Mouse (Mus musculus): Measurements from ENCODE around the gene 1700013G24Rik. TPM values are rescaled to one million over a fixed set of nuclear protein-coding genes. Genes with fewer than 3 reads are reported as not detected.

The 1700013G24Rik gene
- polyA plus RNA-seq, 1 experiment: not detected

DNA sequence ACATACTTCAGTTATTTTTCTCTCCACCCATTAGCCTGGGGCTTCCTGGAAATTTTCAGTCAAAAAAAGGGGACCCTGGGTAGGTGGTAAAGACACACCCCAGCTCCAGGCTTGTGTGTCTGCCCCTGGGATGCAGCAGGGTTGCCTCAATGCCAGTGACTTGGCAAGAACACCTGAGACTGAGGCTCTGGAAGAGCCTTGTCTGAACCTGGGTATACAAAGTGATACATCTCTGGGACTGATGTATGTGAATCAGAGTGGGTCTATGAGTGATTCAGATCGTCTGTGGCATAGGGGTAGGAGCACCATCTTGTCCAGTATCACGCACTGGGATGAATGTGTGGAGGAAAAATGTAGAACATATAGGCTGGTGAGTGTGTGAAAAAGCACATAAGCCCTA lies 14.4 kb downstream of the 1700013G24Rik start:
- 0 out of 2 replicates have a peak, but pooled peaks cover 3% of the 10 kb centered on the region for H3K4me1 ChIP-seq (ENCODE audit: control insufficient read depth, insufficient read depth, low read length)
- H3K4me3 ChIP-seq (ENCODE audit: insufficient read depth, low read length): no peak overlapping the region
- TF ChIP-seq POLR2A (IDR thresholded peaks at IDR 0.05; ENCODE audit: low read depth, low read length): peak; percentile 34; the same call in 1 of the 2 replicates
- no peak for TF ChIP-seq CTCF (IDR thresholded peaks at IDR 0.05; ENCODE audit: borderline replicate concordance, insufficient read depth, low read length)
- no peak overlapping the region; the same call in 1 of the 2 replicates for H3K27ac ChIP-seq (ENCODE audit: insufficient read depth, low read length)

DNA sequence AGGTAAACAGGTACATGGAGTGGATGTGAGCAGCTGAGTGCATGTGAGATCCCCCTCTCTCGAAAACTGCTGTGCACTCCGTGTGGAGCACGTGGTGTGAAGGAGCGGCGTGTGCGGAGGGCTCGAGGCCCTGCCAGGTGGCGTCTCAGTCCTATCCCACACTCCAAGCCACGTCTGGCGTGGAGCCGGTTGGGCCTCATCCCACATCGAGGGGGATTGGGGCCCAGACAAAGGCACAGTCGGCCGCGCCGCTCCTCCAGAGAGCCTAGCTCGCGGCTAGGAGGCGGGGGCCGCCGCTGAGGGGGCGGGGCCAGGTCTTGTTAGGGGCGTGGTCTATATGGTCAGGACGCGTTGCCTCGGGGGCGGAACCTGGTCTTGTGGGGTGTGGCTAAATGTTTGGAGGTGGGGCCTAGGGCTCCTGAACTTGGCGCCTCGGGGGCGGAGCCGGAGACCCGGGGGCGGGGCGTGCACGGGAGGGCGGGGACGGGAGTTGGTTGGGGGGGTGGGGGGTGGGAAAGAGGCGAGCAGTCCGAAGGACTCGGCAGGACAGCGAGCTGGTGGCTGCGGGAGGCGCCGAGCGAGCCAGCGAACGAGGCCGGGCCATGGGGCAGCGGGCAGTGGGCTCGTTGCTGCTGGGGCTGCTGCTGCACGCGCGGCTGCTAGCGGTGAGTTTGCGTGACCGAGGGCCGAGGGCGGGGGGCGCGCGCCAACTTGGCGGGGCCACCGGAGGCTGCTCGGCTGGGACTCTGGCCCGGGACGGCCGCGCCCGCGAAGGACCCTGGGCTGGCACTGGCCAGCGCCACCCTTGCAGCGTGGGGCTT lies 15.4 kb downstream of the 1700013G24Rik start, which contains the start of gene Hspg2:
Gene Hspg2, plus strand, starts transcription at position 510 of the 821 bp plus-strand sequence.
- H3K27ac ChIP-seq (ENCODE audit: insufficient read depth, low read length): peak within 1 kb of the TSS; percentile 78
- TF ChIP-seq CTCF (IDR thresholded peaks at IDR 0.05; ENCODE audit: borderline replicate concordance, insufficient read depth, low read length) (no peak), POLR2A (IDR thresholded peaks at IDR 0.05; ENCODE audit: low read depth, low read length) (peak; percentile 94)
- 0 out of 2 replicates have a peak, but pooled peaks cover 7% of the 10 kb centered on the region for H3K4me1 ChIP-seq (ENCODE audit: control insufficient read depth, insufficient read depth, low read length)

DNA sequence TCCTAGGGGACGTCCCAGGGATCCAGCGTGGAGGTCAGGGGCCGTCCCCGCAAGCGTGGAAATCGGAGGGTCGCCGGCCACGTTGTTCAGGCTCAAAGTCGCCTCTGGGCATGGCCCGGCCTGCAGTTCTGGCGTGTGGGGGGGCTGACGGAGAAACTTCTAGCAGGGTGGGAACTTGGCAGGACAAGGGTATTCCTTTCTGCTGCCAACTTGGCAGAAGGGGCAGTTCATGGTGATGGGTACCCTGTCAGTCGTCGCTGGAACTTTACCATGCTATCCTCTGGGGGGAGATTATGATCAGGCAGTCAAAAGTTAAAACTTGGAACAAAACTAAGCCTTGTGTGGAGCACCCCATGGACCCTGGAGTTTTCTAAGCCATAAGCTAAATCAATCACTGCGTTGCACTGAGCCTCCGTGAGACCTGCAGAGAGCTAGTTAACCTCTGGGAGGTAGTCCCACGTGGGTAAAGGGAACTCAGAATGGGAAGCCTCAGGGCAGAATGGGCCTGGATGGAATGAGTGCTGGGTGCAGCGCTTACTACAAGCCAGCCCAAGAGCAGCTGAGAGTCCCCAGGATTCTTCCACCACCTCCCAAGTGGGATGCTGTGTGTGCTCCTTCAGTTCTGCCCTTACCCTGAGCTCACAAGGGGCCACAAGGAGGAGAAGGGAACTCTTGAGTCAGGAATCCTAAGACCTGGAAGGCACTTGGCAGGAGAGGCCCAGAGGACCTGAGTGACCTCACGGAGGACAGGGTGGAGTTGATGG lies 16.2 kb downstream of the 1700013G24Rik start:
- peak overlapping the region; percentile 83 for H3K4me3 ChIP-seq (ENCODE audit: insufficient read depth, low read length)
- H3K27ac ChIP-seq (ENCODE audit: insufficient read depth, low read length): peak overlapping the region; percentile 78
- peaks cover 10% of the 10 kb centered on the region; the same call in 1 of the 2 replicates for H3K4me1 ChIP-seq (ENCODE audit: control insufficient read depth, insufficient read depth, low read length)
- TF ChIP-seq CTCF (IDR thresholded peaks at IDR 0.05; ENCODE audit: borderline replicate concordance, insufficient read depth, low read length): no peak
- TF ChIP-seq POLR2A (IDR thresholded peaks at IDR 0.05; ENCODE audit: low read depth, low read length): no peak

More for the DNA sequence above, 15.4 kb downstream of the 1700013G24Rik start, which contains the start of gene Hspg2:
- peak within 1 kb of the TSS; percentile 83 for H3K4me3 ChIP-seq (ENCODE audit: insufficient read depth, low read length)

DNA sequence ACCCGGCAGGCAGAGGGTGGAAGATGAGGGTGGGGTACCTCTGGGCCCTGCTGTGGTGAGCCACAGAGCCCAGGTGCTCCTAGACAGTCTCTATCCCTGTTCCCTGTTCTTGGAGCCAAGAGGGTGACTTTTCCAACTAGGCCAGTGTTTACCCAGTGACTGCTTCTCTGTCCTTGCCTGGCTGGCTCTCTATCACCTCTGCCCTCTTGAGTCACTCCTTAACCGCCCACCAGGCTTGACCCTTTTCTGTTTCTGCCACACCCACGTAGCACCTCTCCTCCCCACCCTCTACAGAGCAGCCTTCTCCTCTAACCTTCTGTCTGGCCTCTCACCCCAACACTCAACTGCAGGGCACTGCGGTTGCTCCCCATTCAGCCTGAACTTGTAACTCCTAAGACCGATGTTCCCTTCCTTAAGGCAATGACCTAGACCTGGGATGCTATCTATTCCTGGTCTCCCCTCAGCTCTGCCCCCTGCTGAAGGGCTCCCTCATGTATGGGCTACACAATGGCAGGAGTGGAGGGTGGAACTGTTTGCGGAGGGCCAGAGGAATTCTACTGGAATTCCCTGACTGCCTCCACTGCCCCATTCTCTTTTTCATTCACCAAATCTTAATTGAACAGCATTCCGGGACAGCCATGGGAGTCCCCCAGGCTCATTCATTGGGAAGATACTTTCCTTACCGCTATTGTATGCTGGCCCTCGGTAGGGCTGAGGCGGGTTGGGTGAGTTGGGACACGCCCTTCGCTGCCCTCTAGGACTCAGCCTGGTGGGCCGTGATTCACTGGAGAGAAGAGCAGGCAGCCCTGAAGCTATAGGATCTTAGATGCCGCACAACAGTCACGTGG lies 17.0 kb downstream of the 1700013G24Rik start:
- Histone ChIP-seq H3K27ac (ENCODE audit: insufficient read depth, low read length) (peak overlapping the region; percentile 78), H3K4me3 (ENCODE audit: insufficient read depth, low read length) (peak overlapping the region; percentile 83), H3K4me1 (ENCODE audit: control insufficient read depth, insufficient read depth, low read length) (peaks cover 13% of the 10 kb centered on the region; the same call in 1 of the 2 replicates)
- TF ChIP-seq CTCF (IDR thresholded peaks at IDR 0.05; ENCODE audit: borderline replicate concordance, insufficient read depth, low read length): no peak
- peak; percentile 34; the same call in 1 of the 2 replicates for TF ChIP-seq POLR2A (IDR thresholded peaks at IDR 0.05; ENCODE audit: low read depth, low read length)

DNA sequence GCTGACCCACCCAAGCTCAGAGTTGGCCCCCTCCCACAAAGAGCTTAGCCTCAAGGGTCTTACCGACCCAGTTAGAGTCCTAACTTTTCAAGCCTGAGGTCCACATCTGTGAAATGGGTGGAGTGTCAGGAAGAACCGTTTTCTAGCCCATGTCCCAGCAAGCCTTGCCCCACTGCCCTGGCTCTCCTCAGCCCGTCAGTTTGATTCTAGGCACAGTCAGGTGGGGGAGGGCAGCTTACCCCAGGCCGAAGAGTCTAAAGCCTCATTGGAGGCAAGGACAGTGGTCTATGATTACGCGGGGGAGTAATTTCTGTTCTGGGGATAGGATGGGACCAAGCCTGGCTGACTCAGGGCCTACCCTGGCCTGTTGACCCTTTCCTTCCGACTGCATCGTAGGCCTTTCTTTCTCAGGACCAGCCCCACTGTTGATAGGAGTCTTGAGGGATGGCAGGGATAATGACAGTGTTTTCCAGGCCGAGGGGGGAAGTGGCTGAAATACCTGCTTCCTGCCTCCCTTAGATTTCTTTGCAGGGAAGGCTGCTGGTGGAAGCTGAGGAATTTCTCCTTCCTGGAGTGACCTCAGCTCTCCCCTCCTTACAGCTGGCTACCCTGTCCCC lies 17.7 kb downstream of the 1700013G24Rik start:
- Histone ChIP-seq H3K4me3 (ENCODE audit: insufficient read depth, low read length) (peak overlapping the region; percentile 83), H3K4me1 (ENCODE audit: control insufficient read depth, insufficient read depth, low read length) (peaks cover 14% of the 10 kb centered on the region; the same call in 1 of the 2 replicates), H3K27ac (ENCODE audit: insufficient read depth, low read length) (peak overlapping the region; percentile 78)
- TF ChIP-seq POLR2A (IDR thresholded peaks at IDR 0.05; ENCODE audit: low read depth, low read length): 0 out of 2 replicates have a peak, but pooled peaks have one; percentile 8
- no peak for TF ChIP-seq CTCF (IDR thresholded peaks at IDR 0.05; ENCODE audit: borderline replicate concordance, insufficient read depth, low read length)

DNA sequence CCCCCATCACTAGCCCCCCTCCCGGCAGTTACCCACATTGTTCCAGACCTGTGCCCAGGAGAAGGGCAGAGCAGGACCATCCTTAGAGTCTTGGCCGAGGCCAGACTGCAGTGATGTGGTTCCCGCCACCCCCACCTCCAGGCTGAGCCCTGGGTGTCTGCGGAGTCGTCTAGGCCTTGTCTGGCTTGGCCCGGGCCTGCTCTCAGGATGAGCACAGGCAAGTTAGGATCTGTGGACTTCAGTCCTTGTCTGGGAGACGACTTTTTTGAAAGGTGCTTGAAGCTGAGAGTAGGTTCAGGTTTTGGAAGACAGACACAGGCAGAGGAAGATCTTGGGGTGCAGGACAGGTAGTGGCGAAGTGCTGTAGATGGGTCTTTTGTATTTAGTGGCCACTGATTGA lies 18.2 kb downstream of the 1700013G24Rik start:
- H3K27ac ChIP-seq (ENCODE audit: insufficient read depth, low read length): peak overlapping the region; percentile 78
- H3K4me1 ChIP-seq (ENCODE audit: control insufficient read depth, insufficient read depth, low read length): peaks cover 17% of the 10 kb centered on the region; the same call in 1 of the 2 replicates
- peak overlapping the region; percentile 83 for H3K4me3 ChIP-seq (ENCODE audit: insufficient read depth, low read length)
- TF ChIP-seq CTCF (IDR thresholded peaks at IDR 0.05; ENCODE audit: borderline replicate concordance, insufficient read depth, low read length) (no peak), POLR2A (IDR thresholded peaks at IDR 0.05; ENCODE audit: low read depth, low read length) (no peak)

DNA sequence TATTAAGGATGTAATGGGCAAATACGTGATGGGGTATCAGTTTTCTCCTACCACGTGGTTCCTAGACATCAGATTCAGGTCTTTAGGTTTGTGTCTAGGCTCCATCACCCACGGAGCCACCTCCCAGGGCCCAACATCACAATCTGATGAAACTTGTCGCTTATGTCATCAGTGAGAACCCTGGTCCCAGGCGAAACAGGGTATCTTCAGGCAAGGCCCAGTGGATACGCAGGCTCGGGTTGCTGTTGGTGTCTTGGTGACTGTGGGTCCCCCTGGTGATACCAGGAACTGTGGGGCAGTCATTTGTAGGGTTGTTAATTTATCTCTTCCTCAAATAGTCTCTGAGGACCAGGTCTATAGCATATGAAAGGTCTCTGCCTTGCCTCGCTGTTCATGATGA lies 20.2 kb downstream of the 1700013G24Rik start:
- H3K27ac ChIP-seq (ENCODE audit: insufficient read depth, low read length): peak overlapping the region; percentile 98
- TF ChIP-seq CTCF (IDR thresholded peaks at IDR 0.05; ENCODE audit: borderline replicate concordance, insufficient read depth, low read length) (no peak), POLR2A (IDR thresholded peaks at IDR 0.05; ENCODE audit: low read depth, low read length) (no peak; the same call in 1 of the 2 replicates)
- peak overlapping the region; percentile 7; the same call in 1 of the 2 replicates for H3K4me3 ChIP-seq (ENCODE audit: insufficient read depth, low read length)
- peaks cover 28% of the 10 kb centered on the region for H3K4me1 ChIP-seq (ENCODE audit: control insufficient read depth, insufficient read depth, low read length)

DNA sequence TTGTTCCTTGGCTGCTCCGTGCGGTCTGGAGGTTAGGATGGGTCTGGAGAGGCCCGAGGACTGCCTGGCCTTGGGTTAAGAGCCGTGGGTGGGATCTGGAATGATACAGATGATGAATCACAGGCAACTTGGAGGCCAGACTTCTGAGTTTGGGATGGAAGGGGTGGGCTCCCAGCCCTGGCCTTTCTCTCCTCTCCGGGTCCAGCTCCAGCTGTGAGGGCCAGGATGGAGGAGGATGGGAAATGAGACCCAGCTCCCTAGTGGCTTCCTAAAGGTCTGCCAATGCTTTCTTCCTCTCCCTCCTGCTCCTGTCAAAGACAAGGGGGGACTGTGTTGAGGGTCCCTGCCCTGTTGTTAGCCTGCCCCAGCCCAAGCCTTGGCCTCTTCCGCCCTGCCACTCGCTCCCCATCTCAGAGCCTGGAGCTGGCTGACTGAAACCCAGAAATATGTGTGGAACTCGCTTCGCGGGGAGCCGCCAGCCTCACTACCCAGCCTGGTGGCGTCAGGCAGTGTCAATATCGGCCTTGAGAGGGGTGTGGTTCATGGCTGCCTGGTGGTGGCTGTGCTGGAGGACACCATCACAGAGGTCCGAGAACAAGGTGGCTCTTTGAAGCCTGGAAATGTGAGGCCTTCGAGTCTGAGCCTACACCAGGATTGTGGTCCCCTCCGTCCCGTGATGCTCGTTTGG lies 20.8 kb downstream of the 1700013G24Rik start:
- TF ChIP-seq CTCF (IDR thresholded peaks at IDR 0.05; ENCODE audit: borderline replicate concordance, insufficient read depth, low read length): no peak
- TF ChIP-seq POLR2A (IDR thresholded peaks at IDR 0.05; ENCODE audit: low read depth, low read length): peak; percentile 44
- Histone ChIP-seq H3K27ac (ENCODE audit: insufficient read depth, low read length) (peak overlapping the region; percentile 98), H3K4me3 (ENCODE audit: insufficient read depth, low read length) (peak overlapping the region; percentile 7; the same call in 1 of the 2 replicates), H3K4me1 (ENCODE audit: control insufficient read depth, insufficient read depth, low read length) (peaks cover 34% of the 10 kb centered on the region)

Data from embryonic fibroblast, embryonic 13.5 days (primary cell).